Mouse (Mus musculus) MEL (cell line): ENCODE measurements around the gene Ncoa7. TPM values are rescaled to one million over a fixed set of nuclear protein-coding genes. Genes with fewer than 3 reads are reported as not detected.
A peak's percentile ranks its signal among the peaks of the same experiment; 100 is the strongest.

ENCODE experiments used
- DNase-seq: peaks from one replicate; pipeline ENCODE4 v3.0.0; 2011; ENCODE audit warnings: low read depth, low spot score
- H3K27ac ChIP-seq: 2 replicates; pipeline ENCODE4 v1.5.1; 2012; ENCODE audit warnings: low read depth, mild to moderate bottlenecking, control low read depth, low read length, moderate library complexity; ENCODE audit not compliant: control insufficient read depth
- H3K27me3 ChIP-seq, 2 experiments: fragments of 150-350 bp in 1 of 2; sonication (generic) in 1 of 2; 2 replicates each; pipeline ENCODE4 v1.6.1; 2012; ENCODE audit warnings: low read length in 2 of 2, mild to moderate bottlenecking in 2 of 2, improper control_type of control experiment in 1 of 2, moderate library complexity in 1 of 2; ENCODE audit not compliant: insufficient read depth in 2 of 2, control insufficient read depth in 1 of 2
- H3K36me3 ChIP-seq, 2 experiments: 2 replicates each; pipeline ENCODE4 v1.6.1; 2012 to 2014; ENCODE audit warnings: low read length in 2 of 2, improper control_type of control experiment in 1 of 2, inconsistent platforms in 1 of 2, mild to moderate bottlenecking in 1 of 2; ENCODE audit not compliant: insufficient read depth in 2 of 2, control insufficient read depth in 1 of 2
- H3K4me1 ChIP-seq, 2 experiments: fragments of 150-350 bp in 1 of 2; sonication (generic) in 1 of 2; 2 replicates each; pipeline ENCODE4 v1.6.1; 2012; ENCODE audit warnings: low read length in 2 of 2, improper control_type of control experiment in 1 of 2, mild to moderate bottlenecking in 1 of 2; ENCODE audit not compliant: insufficient read depth in 2 of 2, control insufficient read depth in 1 of 2
- H3K4me3 ChIP-seq, 2 experiments: fragments of 150-350 bp in 1 of 2; sonication (generic) in 1 of 2; 2 replicates each; pipeline ENCODE4 v1.5.1; 2012; ENCODE audit warnings: low read depth in 2 of 2, low read length in 2 of 2, mild to moderate bottlenecking in 2 of 2, moderate library complexity in 2 of 2, control low read depth in 1 of 2, improper control_type of control experiment in 1 of 2; ENCODE audit not compliant: control insufficient read depth in 1 of 2, insufficient read depth in 1 of 2
- H3K79me2 ChIP-seq: 2 replicates; pipeline ENCODE4 v1.6.1; 2012; ENCODE audit warnings: mild to moderate bottlenecking, low read length, moderate library complexity; ENCODE audit not compliant: control insufficient read depth, poor library complexity, insufficient read depth
- H3K9ac ChIP-seq: 2 replicates; pipeline ENCODE4 v1.6.1; 2012; ENCODE audit warnings: low read depth, mild to moderate bottlenecking, control low read depth, low read length, moderate library complexity; ENCODE audit not compliant: control insufficient read depth, poor library complexity, severe bottlenecking
- H3K9me3 ChIP-seq: fragments of 150-350 bp; sonication (generic); replicated peaks from 2 replicates; pipeline ENCODE4 v1.6.1; 2012; ENCODE audit warnings: mild to moderate bottlenecking, low read length, improper control_type of control experiment, moderate library complexity; ENCODE audit not compliant: insufficient read depth
- CTCF ChIP-seq, 3 experiments: IDR thresholded peaks in 2 of 3; conservative IDR thresholded peaks in 1 of 3; 2 replicates each; pipeline ENCODE4 v1.5.1; 2011 to 2012; ENCODE audit warnings: low read length in 3 of 3, low read depth in 2 of 3, mild to moderate bottlenecking in 2 of 3, improper control_type of control experiment in 1 of 3, inconsistent platforms in 1 of 3, mixed read lengths in 1 of 3, moderate library complexity in 1 of 3; ENCODE audit not compliant: control insufficient read depth in 1 of 3, insufficient read depth in 1 of 3, poor library complexity in 1 of 3, severe bottlenecking in 1 of 3
- E2F4 ChIP-seq: IDR thresholded peaks from 2 replicates; pipeline ENCODE4 v1.6.1; 2011; ENCODE audit warnings: low read depth, low read length, improper control_type of control experiment, borderline replicate concordance
- EP300 ChIP-seq, 2 experiments: IDR thresholded peaks; 2 replicates each; pipeline ENCODE4 v1.6.1; 2011; ENCODE audit warnings: improper control_type of control experiment in 2 of 2, low read length in 2 of 2, low read depth in 1 of 2, mild to moderate bottlenecking in 1 of 2
- HCFC1 ChIP-seq: IDR thresholded peaks from 2 replicates; pipeline ENCODE4 v1.6.1; 2012; ENCODE audit warnings: low read depth, mild to moderate bottlenecking, inconsistent platforms, low read length, improper control_type of control experiment, moderate library complexity
- MEF2A ChIP-seq: IDR thresholded peaks from 2 replicates; pipeline ENCODE4 v1.6.1; 2014; ENCODE audit warnings: low read depth, mild to moderate bottlenecking, inconsistent platforms, low read length, improper control_type of control experiment; ENCODE audit not compliant: poor library complexity, insufficient replicate concordance, severe bottlenecking; ENCODE audit errors: extremely low read depth
- MYC ChIP-seq: IDR thresholded peaks from 2 replicates; pipeline ENCODE4 v1.6.1; 2011; ENCODE audit warnings: low read depth, mild to moderate bottlenecking, low read length, improper control_type of control experiment, moderate library complexity
- NELFE ChIP-seq: IDR thresholded peaks from 2 replicates; pipeline ENCODE4 v1.6.1; 2011; ENCODE audit warnings: low read depth, low read length, improper control_type of control experiment
- NRF1 ChIP-seq: IDR thresholded peaks from 2 replicates; pipeline ENCODE4 v1.6.1; 2014; ENCODE audit warnings: low read depth, mild to moderate bottlenecking, inconsistent platforms, low read length, improper control_type of control experiment, moderate library complexity; ENCODE audit not compliant: poor library complexity, insufficient read depth, severe bottlenecking
- POLR2AphosphoS5 ChIP-seq: IDR thresholded peaks from 2 replicates; pipeline ENCODE4 v1.6.1; 2012; ENCODE audit warnings: low read depth, borderline replicate concordance, mild to moderate bottlenecking, inconsistent platforms, low read length, moderate library complexity, mixed read lengths
- RAD21 ChIP-seq: IDR thresholded peaks from 2 replicates; pipeline ENCODE4 v1.6.1; 2011; ENCODE audit warnings: mild to moderate bottlenecking, low read depth, low read length, improper control_type of control experiment
- SIN3A ChIP-seq: IDR thresholded peaks from 2 replicates; pipeline ENCODE4 v1.6.1; 2012; ENCODE audit warnings: low read length, improper control_type of control experiment, inconsistent platforms
- SMC3 ChIP-seq: IDR thresholded peaks from 2 replicates; pipeline ENCODE4 v1.6.1; 2011; ENCODE audit warnings: low read depth, low read length, improper control_type of control experiment
- TBP ChIP-seq: IDR thresholded peaks from 2 replicates; pipeline ENCODE4 v1.8.0; 2011; ENCODE audit warnings: low read depth, low read length, improper control_type of control experiment
- USF1 ChIP-seq: IDR thresholded peaks from 2 replicates; pipeline ENCODE4 v1.6.1; 2014; ENCODE audit warnings: low read depth, mild to moderate bottlenecking, inconsistent platforms, low read length, improper control_type of control experiment, moderate library complexity
- ZC3H11A ChIP-seq: IDR thresholded peaks from 2 replicates; pipeline ENCODE4 v1.6.1; 2012; ENCODE audit warnings: low read depth, mild to moderate bottlenecking, inconsistent platforms, low read length, improper control_type of control experiment
- polyA plus RNA-seq, 2 experiments: library from polyadenylated mRNA; stranded (reverse) in 1 of 2; unstranded in 1 of 2; fragments of >175 nt in 1 of 2; fragments of >200 nt in 1 of 2; gene quantifications; 2 replicates each; pipeline versions ENCODE4 v1.2.1 to v1.2.4; 2012; ENCODE audit warnings: low replicate concordance in 2 of 2, low read depth in 1 of 2; ENCODE audit not compliant: insufficient read length in 2 of 2, insufficient read depth in 1 of 2, missing spikeins in 1 of 2
- total RNA-seq: library from RNA; depleted of rRNA; stranded (reverse); fragments of 300-350 nt; gene quantifications from 2 replicates; pipeline ENCODE4 v1.2.3, GENCODE M21; 2012

Gene Ncoa7
- total and polyA plus RNA-seq, 3 experiments: 1.7 to 64.9 (median 4.2) TPM

GRCm38 (mm10) chr10:30730791-30731190 is 72.3 kb downstream of the Ncoa7 start:
- Histone ChIP-seq H3K9me3 (no peaks in the 10 kb centered on the region), H3K4me3 (no peak overlapping the region), H3K9ac (no peak overlapping the region), H3K27ac (no peak overlapping the region), H3K4me1 (no peaks in the 10 kb centered on the region), H3K79me2 (no peaks in the 10 kb centered on the region), H3K36me3 (no peaks in the 10 kb centered on the region), H3K27me3 (no peaks in the 10 kb centered on the region)
- DNase-seq: peak; percentile 32
- TF ChIP-seq HCFC1: no peak
- TF ChIP-seq CTCF (IDR thresholded peaks at IDR 0.05 in 2 of 3, conservative IDR thresholded peaks at IDR 0.05 in 1 of 3; ENCODE audit: control insufficient read depth in 1 of 3, insufficient read depth in 1 of 3, low read depth in 2 of 3, low read length in 3 of 3, poor library complexity in 1 of 3, severe bottlenecking in 1 of 3): peak in 2 of 3 experiments; percentile 6 to 13; a peak in 1 of 6 replicates
- TF ChIP-seq, all 39 proteins: peak for 1

GRCm38 (mm10) chr10:30729157-30730096 is 73.7 kb downstream of the Ncoa7 start:
- Histone ChIP-seq H3K9ac (no peak overlapping the region), H3K79me2 (no peaks in the 10 kb centered on the region), H3K27ac (no peak overlapping the region), H3K4me1 (no peaks in the 10 kb centered on the region), H3K4me3 (no peak overlapping the region), H3K9me3 (no peaks in the 10 kb centered on the region), H3K27me3 (no peaks in the 10 kb centered on the region), H3K36me3 (no peaks in the 10 kb centered on the region)
- TF ChIP-seq MEF2A (no peak), USF1 (no peak), RAD21 (peak; percentile 1; the same call in 1 of the 2 replicates), CTCF (IDR thresholded peaks at IDR 0.05 in 2 of 3, conservative IDR thresholded peaks at IDR 0.05 in 1 of 3; ENCODE audit: control insufficient read depth in 1 of 3, insufficient read depth in 1 of 3, low read depth in 2 of 3, low read length in 3 of 3, poor library complexity in 1 of 3, severe bottlenecking in 1 of 3) (peak in 2 of 3 experiments; percentile 32 to 34; a peak in 4 of 6 replicates), MYC (no peak), E2F4 (no peak), SIN3A (no peak), SMC3 (peak; percentile 35), TBP (no peak), EP300 (IDR thresholded peaks at IDR 0.05; ENCODE audit: low read depth in 1 of 2, low read length in 2 of 2) (no peak), NRF1 (no peak), NELFE (no peak), POLR2AphosphoS5 (no peak), ZC3H11A (0 out of 2 replicates have a peak, but pooled peaks have one; percentile 4)
- peak; percentile 16 for DNase-seq
